Mouse (Mus musculus) embryonic facial prominence, embryonic 13.5 days (tissue): ENCODE measurements around the gene Rpl36a. TPM values are rescaled to one million over a fixed set of nuclear protein-coding genes. Genes with fewer than 3 reads are reported as not detected.
A peak's percentile ranks its signal among the peaks of the same experiment; 100 is the strongest.

Source experiments
- ATAC-seq: fragments of 200-750 bp; cut with Nextera tagmentation; 2 replicates; pipeline ENCODE4 v1.8.0; 2017; ENCODE audit warnings: low read depth; ENCODE audit not compliant: insufficient number of reproducible peaks, insufficient read depth, low FRiP score, low TSS enrichment
- H3K27ac ChIP-seq: fragments of 300-500 bp; sonication (generic); 2 replicates; pipeline ENCODE4 v1.5.1; 2015; ENCODE audit warnings: moderate library complexity, mild to moderate bottlenecking, inconsistent platforms
- H3K27me3 ChIP-seq: fragments of 300-500 bp; sonication (generic); 2 replicates; pipeline ENCODE4 v1.6.1; 2015; ENCODE audit warnings: mild to moderate bottlenecking, inconsistent platforms
- H3K36me3 ChIP-seq: fragments of 300-500 bp; sonication (generic); 2 replicates; pipeline ENCODE4 v1.6.1; 2015; ENCODE audit warnings: mild to moderate bottlenecking, inconsistent platforms
- H3K4me1 ChIP-seq: fragments of 300-500 bp; sonication (generic); 2 replicates; pipeline ENCODE4 v1.6.1; 2015; ENCODE audit warnings: inconsistent platforms
- H3K4me2 ChIP-seq: fragments of 300-500 bp; sonication (generic); 2 replicates; pipeline ENCODE4 v1.6.1; 2015; ENCODE audit warnings: moderate library complexity, mild to moderate bottlenecking, inconsistent platforms
- H3K4me3 ChIP-seq: fragments of 300-500 bp; sonication (generic); 2 replicates; pipeline ENCODE4 v1.5.1; 2015; ENCODE audit warnings: mild to moderate bottlenecking, inconsistent platforms
- H3K9ac ChIP-seq: fragments of 300-500 bp; sonication (generic); 2 replicates; pipeline ENCODE4 v1.6.1; 2015; ENCODE audit warnings: mild to moderate bottlenecking, inconsistent platforms
- H3K9me3 ChIP-seq: fragments of 300-500 bp; sonication (generic); 2 replicates; pipeline ENCODE4 v1.6.1; 2016; ENCODE audit warnings: inconsistent platforms
- WGBS: fragments of 180-500 bp; shearing (Covaris S2); methylation state at CpG from one replicate; pipeline ENCODE4 v1.1.7; 2015; ENCODE audit warnings: mixed read lengths; 5-methylcytosine and 5-hydroxymethylcytosine counted together
- polyA plus RNA-seq: library from polyadenylated mRNA; unstranded; fragments of >200 nt; fragmentation: Nextera tagmentation; extraction: Ambion mirVana; gene quantifications from 2 replicates; pipeline ENCODE4 v1.2.1, GENCODE M21; 2015

Rpl36a gene
- polyA plus RNA-seq, 1 experiment from 2014 or later, result 455 TPM

DNA sequence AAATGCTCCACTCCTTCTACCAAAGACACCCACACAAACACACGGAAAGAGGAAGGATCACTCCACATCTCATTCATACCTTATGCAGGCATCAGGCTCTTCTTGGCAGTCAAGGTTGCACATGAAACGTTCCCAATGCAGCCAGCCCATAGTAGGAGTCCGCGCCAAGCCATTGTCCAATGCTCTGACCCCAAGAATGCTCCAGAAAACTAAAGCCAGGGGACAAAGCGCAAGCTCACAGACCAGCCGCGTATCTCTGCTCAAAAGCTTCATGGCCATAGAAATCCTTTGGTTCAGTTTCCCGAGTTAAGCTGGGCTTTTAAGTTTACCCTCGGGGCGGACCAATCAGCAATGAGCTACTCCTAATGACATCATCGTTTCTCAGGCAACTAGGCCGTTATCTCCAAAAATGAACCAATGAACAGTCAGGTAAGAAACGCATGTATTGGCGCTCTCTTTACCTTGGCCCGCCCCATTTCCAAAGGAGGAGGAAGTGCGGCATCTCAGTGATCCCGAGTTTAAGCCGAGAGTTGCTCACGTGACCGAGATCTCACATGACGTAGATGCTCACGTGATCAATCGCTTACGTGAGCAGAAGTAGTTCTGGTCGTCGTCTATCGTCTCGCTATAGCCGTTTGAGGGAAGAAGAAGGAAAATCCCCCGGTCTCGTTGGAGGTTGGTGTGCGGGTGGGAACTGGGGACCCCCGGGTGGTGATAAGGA lies 15.4 kb downstream of the Rpl36a start, which contains the start of the genes Gla and Hnrnph2:
TSS of gene Gla (minus strand) at position 467 of the 721 bp plus-strand sequence.
TSS of gene Hnrnph2 (plus strand) at position 521 of the 721 bp plus-strand sequence.
- WGBS, result 22% methylated on average over 33 of the region's 33 CpGs
- H3K4me2 ChIP-seq, result peak within 1 kb of the TSS; percentile 63
- H3K27me3 ChIP-seq, result peaks cover 3% of the 10 kb centered on the region; the same call in 1 of the 2 replicates
- peak within 1 kb of the TSS; percentile 53 for H3K4me3 ChIP-seq
- peaks cover 4% of the 10 kb centered on the region for H3K4me1 ChIP-seq
- no peaks in the 10 kb centered on the region for H3K9me3 ChIP-seq
- H3K9ac ChIP-seq, result peak within 1 kb of the TSS; percentile 72
- peak; percentile 98 for ATAC-seq
- H3K27ac ChIP-seq, result peak within 1 kb of the TSS; percentile 95
- H3K36me3 ChIP-seq, result no peaks in the 10 kb centered on the region

- H3K4me2 ChIP-seq, result peak overlapping the region; percentile 57
- H3K27me3 ChIP-seq, result peaks cover 3% of the 10 kb centered on the region; the same call in 1 of the 2 replicates
- peak overlapping the region; percentile 72 for H3K9ac ChIP-seq
- peaks cover 4% of the 10 kb centered on the region for H3K4me1 ChIP-seq
- H3K4me3 ChIP-seq, result peak overlapping the region; percentile 53
- H3K9me3 ChIP-seq, result no peaks in the 10 kb centered on the region
- 23% methylated on average over 40 of the region's 43 CpGs for WGBS
- ATAC-seq, result peak; percentile 81
- H3K27ac ChIP-seq, result peak overlapping the region; percentile 95
- no peaks in the 10 kb centered on the region for H3K36me3 ChIP-seq
These were observed 16.1 kb downstream of the Rpl36a start for GRCm38 (mm10) chrX:134601380-134602120.

DNA sequence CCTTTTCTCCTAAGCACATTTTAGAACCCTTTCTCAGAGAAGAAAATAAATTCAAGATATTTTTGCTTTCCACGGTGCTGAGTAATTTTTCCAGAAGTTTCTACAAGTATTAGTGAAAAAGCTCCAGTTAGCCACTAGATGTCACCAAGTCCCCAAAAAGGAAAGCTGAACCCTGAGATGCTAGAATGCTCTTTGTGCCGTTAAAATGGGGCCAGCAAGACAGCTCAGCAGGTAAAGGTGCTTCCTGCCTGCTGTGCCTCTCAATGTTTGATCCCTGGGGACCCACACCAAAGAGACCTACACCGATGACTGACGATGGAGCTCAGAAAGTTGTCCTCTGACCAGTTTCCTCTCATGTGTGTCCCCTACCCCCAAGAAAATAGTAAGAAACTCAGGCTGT lies 24.0 kb downstream of the Rpl36a start:
- no peaks in the 10 kb centered on the region for H3K9me3 ChIP-seq
- H3K27me3 ChIP-seq, result no peaks in the 10 kb centered on the region; the same call in 1 of the 2 replicates
- H3K4me3 ChIP-seq, result no peak overlapping the region
- H3K36me3 ChIP-seq, result no peaks in the 10 kb centered on the region
- no peak overlapping the region for H3K27ac ChIP-seq
- H3K4me1 ChIP-seq, result no peaks in the 10 kb centered on the region
- 35% methylated on average over 4 of the region's 4 CpGs for WGBS
- no peak for ATAC-seq
- no peak overlapping the region for H3K9ac ChIP-seq
- H3K4me2 ChIP-seq, result no peak overlapping the region

DNA sequence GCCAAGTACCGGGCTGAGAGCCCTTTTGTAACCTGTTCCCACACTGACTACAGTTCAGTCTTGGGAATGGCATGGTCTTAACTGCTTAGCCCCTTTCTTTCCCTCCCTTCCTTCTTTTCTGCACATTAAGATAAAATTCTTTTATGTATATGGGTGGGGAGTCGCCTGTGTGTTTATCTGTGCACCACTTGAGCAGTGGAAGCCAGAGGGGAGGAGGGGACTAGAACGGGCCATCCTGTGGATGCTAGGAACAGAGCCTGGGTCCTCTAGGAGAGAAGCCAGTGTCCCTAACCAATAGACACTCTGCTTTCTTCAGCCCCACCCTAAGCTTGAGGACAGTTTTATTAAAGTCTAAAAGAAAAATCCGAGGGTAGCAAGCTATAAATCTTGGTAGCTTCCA lies 25.5 kb downstream of the Rpl36a start:
- no peak for ATAC-seq
- Histone ChIP-seq H3K27ac (no peak overlapping the region), H3K4me3 (no peak overlapping the region), H3K9me3 (no peaks in the 10 kb centered on the region), H3K4me1 (no peaks in the 10 kb centered on the region), H3K27me3 (no peaks in the 10 kb centered on the region; the same call in 1 of the 2 replicates), H3K4me2 (no peak overlapping the region), H3K9ac (no peak overlapping the region), H3K36me3 (no peaks in the 10 kb centered on the region)
- WGBS, result 85% methylated on average over 4 of the region's 4 CpGs

- Histone ChIP-seq H3K4me3 (peak overlapping the region; percentile 36), H3K9me3 (no peaks in the 10 kb centered on the region), H3K27me3 (no peaks in the 10 kb centered on the region; the same call in 1 of the 2 replicates), H3K36me3 (no peaks in the 10 kb centered on the region), H3K27ac (peak overlapping the region; percentile 89), H3K4me2 (peak overlapping the region; percentile 55), H3K9ac (peak overlapping the region; percentile 55; the same call in 1 of the 2 replicates), H3K4me1 (no peaks in the 10 kb centered on the region)
- ATAC-seq, result peak; percentile 83
- 15% methylated on average over 15 of the region's 15 CpGs for WGBS
These were observed 27.0 kb downstream of the Rpl36a start for GRCm38 (mm10) chrX:134612285-134612959.

DNA sequence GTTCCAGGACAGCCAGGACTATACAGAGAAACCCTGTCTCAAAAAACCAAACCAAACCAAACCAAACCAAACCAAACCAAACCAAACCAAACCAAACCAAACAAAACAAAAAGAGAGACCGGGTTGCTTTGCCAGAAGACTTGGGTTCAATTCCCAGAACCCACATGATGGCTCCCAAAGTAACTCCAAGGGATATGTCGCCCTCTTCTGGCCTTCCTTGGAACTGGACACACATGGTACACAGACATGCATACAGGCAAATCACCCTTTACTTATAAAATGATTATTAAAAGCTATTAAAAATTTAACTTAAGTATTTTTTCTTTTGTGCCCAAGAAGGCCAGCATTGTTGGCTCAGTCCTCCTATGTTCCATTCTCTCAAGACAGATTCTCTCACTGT lies 28.9 kb downstream of the Rpl36a start:
- Histone ChIP-seq H3K4me3 (no peak overlapping the region), H3K4me1 (no peaks in the 10 kb centered on the region), H3K27ac (no peak overlapping the region), H3K36me3 (no peaks in the 10 kb centered on the region), H3K4me2 (no peak overlapping the region), H3K9ac (no peak overlapping the region), H3K27me3 (peaks cover 5% of the 10 kb centered on the region), H3K9me3 (no peaks in the 10 kb centered on the region)
- no peak for ATAC-seq
- WGBS, result 69% methylated on average over 2 of the region's 2 CpGs

DNA sequence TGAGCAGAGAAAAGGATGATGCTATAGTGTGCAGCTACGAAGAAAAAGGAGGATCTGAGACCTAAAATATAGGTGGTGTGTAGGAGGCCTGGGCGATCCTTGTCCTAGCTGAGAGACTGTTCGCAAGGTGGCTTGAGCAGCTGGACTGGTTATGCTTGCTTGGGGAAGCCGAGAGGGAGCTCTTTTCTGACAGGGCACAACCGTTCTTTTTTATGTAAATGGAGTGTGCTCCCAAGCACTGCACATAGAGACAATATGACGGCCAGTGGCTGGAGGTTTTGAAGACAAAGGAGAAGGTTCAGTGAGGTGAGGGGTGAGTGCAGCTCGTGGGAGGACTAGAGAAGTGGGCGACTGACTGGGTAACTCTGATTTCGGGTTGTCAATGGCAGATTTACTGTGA lies 34.2 kb downstream of the Rpl36a start:
- Histone ChIP-seq H3K9ac (no peak overlapping the region), H3K27me3 (peaks cover 9% of the 10 kb centered on the region), H3K4me1 (no peaks in the 10 kb centered on the region), H3K4me3 (no peak overlapping the region), H3K27ac (no peak overlapping the region), H3K36me3 (no peaks in the 10 kb centered on the region), H3K4me2 (no peak overlapping the region), H3K9me3 (no peaks in the 10 kb centered on the region)
- ATAC-seq, result no peak
- WGBS, result 53% methylated on average over 9 of the region's 9 CpGs

GRCm38 (mm10) chrX:134620254-134620865 lies 34.9 kb downstream of the Rpl36a start:
- no peak for ATAC-seq
- WGBS, result 40% methylated on average over 8 of the region's 8 CpGs
- no peaks in the 10 kb centered on the region for H3K9me3 ChIP-seq
- H3K4me3 ChIP-seq, result no peak overlapping the region
- no peaks in the 10 kb centered on the region for H3K4me1 ChIP-seq
- H3K27ac ChIP-seq, result peak overlapping the region; percentile 39; the same call in 1 of the 2 replicates
- H3K9ac ChIP-seq, result no peak overlapping the region
- no peaks in the 10 kb centered on the region for H3K36me3 ChIP-seq
- peaks cover 9% of the 10 kb centered on the region for H3K27me3 ChIP-seq
- no peak overlapping the region for H3K4me2 ChIP-seq

- Histone ChIP-seq H3K4me3 (no peak overlapping the region), H3K9me3 (no peaks in the 10 kb centered on the region), H3K27ac (no peak overlapping the region), H3K4me1 (no peaks in the 10 kb centered on the region), H3K9ac (no peak overlapping the region), H3K27me3 (peaks cover 9% of the 10 kb centered on the region), H3K4me2 (no peak overlapping the region), H3K36me3 (no peaks in the 10 kb centered on the region)
- 63% methylated on average over 3 of the region's 3 CpGs for WGBS
- ATAC-seq, result no peak
These were observed 36.2 kb downstream of the Rpl36a start for GRCm38 (mm10) chrX:134621685-134622084.

GRCm38 (mm10) chrX:134623350-134623749 lies 37.9 kb downstream of the Rpl36a start:
- 88% methylated on average over 4 of the region's 4 CpGs for WGBS
- H3K9ac ChIP-seq, result no peak overlapping the region
- H3K36me3 ChIP-seq, result no peaks in the 10 kb centered on the region
- H3K27me3 ChIP-seq, result peaks cover 10% of the 10 kb centered on the region; the same call in 1 of the 2 replicates
- H3K4me3 ChIP-seq, result no peak overlapping the region
- no peaks in the 10 kb centered on the region for H3K9me3 ChIP-seq
- no peaks in the 10 kb centered on the region for H3K4me1 ChIP-seq
- no peak overlapping the region for H3K27ac ChIP-seq
- no peak for ATAC-seq
- H3K4me2 ChIP-seq, result no peak overlapping the region

GRCm38 (mm10) chrX:134628200-134628599 lies 42.7 kb downstream of the Rpl36a start:
- no peak overlapping the region for H3K9ac ChIP-seq
- H3K4me2 ChIP-seq, result no peak overlapping the region
- no peak for ATAC-seq
- no peaks in the 10 kb centered on the region for H3K4me1 ChIP-seq
- H3K27ac ChIP-seq, result no peak overlapping the region
- H3K27me3 ChIP-seq, result peaks cover 7% of the 10 kb centered on the region; the same call in 1 of the 2 replicates
- 85% methylated on average over 2 of the region's 2 CpGs for WGBS
- no peaks in the 10 kb centered on the region for H3K36me3 ChIP-seq
- no peaks in the 10 kb centered on the region for H3K9me3 ChIP-seq
- no peak overlapping the region for H3K4me3 ChIP-seq
